Mouse (Mus musculus): ENCODE results near the gene Cit.

The Cit gene

GRCm38 (mm10) chr5:116009884-116010627 is 165.0 kb downstream of the Cit start:
- no peak for DNase-seq (ENCODE audit: low spot score in 2 of 2)

- DNase-seq (ENCODE audit: low spot score in 2 of 2): no peak
Measured at GRCm38 (mm10) chr5:116011700-116012099, 166.6 kb downstream of the Cit start.

GRCm38 (mm10) chr5:116012503-116012902 is 167.4 kb downstream of the Cit start:
- no peak for DNase-seq (ENCODE audit: low spot score in 2 of 2)

- DNase-seq (ENCODE audit: low spot score in 2 of 2): no peak
Measured at GRCm38 (mm10) chr5:116013821-116014220, 168.7 kb downstream of the Cit start.

- DNase-seq (ENCODE audit: low spot score in 2 of 2): no peak
Measured at GRCm38 (mm10) chr5:116014237-116014636, 169.2 kb downstream of the Cit start.

GRCm38 (mm10) chr5:116016542-116016941 is 171.5 kb downstream of the Cit start:
- no peak for DNase-seq (ENCODE audit: low spot score in 2 of 2)

GRCm38 (mm10) chr5:116017391-116017790 is 172.3 kb downstream of the Cit start:
- no peak for DNase-seq (ENCODE audit: low spot score in 2 of 2)

- no peak for DNase-seq (ENCODE audit: low spot score in 2 of 2)
Measured at GRCm38 (mm10) chr5:116018196-116018595, 173.1 kb downstream of the Cit start.

GRCm38 (mm10) chr5:116018784-116019183 is 173.7 kb downstream of the Cit start:
- no peak for DNase-seq (ENCODE audit: low spot score in 2 of 2)

- no peak for DNase-seq (ENCODE audit: low spot score in 2 of 2)
Measured at GRCm38 (mm10) chr5:116019371-116019770, 174.3 kb downstream of the Cit start.

GRCm38 (mm10) chr5:116021552-116021951 is 176.5 kb downstream of the Cit start:
- peak; percentile 47 to 68 for DNase-seq (ENCODE audit: low spot score in 2 of 2)

- no peak for DNase-seq (ENCODE audit: low spot score in 2 of 2)
Measured at GRCm38 (mm10) chr5:116022131-116022530, 177.1 kb downstream of the Cit start.

GRCm38 (mm10) chr5:116022658-116023200 is 177.7 kb downstream of the Cit start:
- peak; percentile 40 to 54 for DNase-seq (ENCODE audit: low spot score in 2 of 2)

- DNase-seq (ENCODE audit: low spot score in 2 of 2): peak; percentile 44 to 56
Measured at GRCm38 (mm10) chr5:116023251-116023661, 178.2 kb downstream of the Cit start.

- DNase-seq (ENCODE audit: low spot score in 2 of 2): peak in 1 of 2 experiments; percentile 53
Measured at GRCm38 (mm10) chr5:116023821-116024284, 178.8 kb downstream of the Cit start.

GRCm38 (mm10) chr5:116024327-116024739 is 179.3 kb downstream of the Cit start, which contains the start of gene Prkab1:
Gene Prkab1 (minus strand): TSS chr5:116024508.
- peak; percentile 86 to 93 for DNase-seq (ENCODE audit: low spot score in 2 of 2)

- DNase-seq (ENCODE audit: low spot score in 2 of 2): no peak
Measured at GRCm38 (mm10) chr5:116026107-116026506, 181.0 kb downstream of the Cit start.

GRCm38 (mm10) chr5:116026561-116026960 is 181.5 kb downstream of the Cit start:
- peak; percentile 56 to 76 for DNase-seq (ENCODE audit: low spot score in 2 of 2)

- DNase-seq (ENCODE audit: low spot score in 2 of 2): peak in 1 of 2 experiments; percentile 51
Measured at GRCm38 (mm10) chr5:116029071-116029470, 184.0 kb downstream of the Cit start.

GRCm38 (mm10) chr5:116030566-116031189 is 185.6 kb downstream of the Cit start:
- peak in 1 of 2 experiments; percentile 18 for DNase-seq (ENCODE audit: low spot score in 2 of 2)

GRCm38 (mm10) chr5:116031190-116031577 is 186.1 kb downstream of the Cit start:
- DNase-seq (ENCODE audit: low spot score in 2 of 2): peak; percentile 79 to 86

- no peak for DNase-seq (ENCODE audit: low spot score in 2 of 2)
Measured at GRCm38 (mm10) chr5:116036465-116036864, 191.4 kb downstream of the Cit start.

- DNase-seq (ENCODE audit: low spot score in 2 of 2): no peak
Measured at GRCm38 (mm10) chr5:116037731-116038130, 192.7 kb downstream of the Cit start.

All from spleen, postnatal 10 days (tissue).